Mouse (Mus musculus) heart, adult 2 months (tissue): Measurements from ENCODE around the gene Mgrn1.
A peak's percentile ranks its signal among the peaks of the same experiment; 100 is the strongest.

ENCODE experiments used
- CTCF ChIP-seq: fragments of 200-600 bp; IDR thresholded peaks from 2 replicates; pipeline ENCODE4 v1.8.1; 2022; ENCODE audit warnings: antibody characterized with exemption, mild to moderate bottlenecking, moderate library complexity
- EP300 ChIP-seq: fragments of 200-500 bp; IDR thresholded peaks from 2 replicates; pipeline ENCODE4 v1.6.1; 2011; ENCODE audit warnings: low read depth, low read length, control low read depth; ENCODE audit not compliant: insufficient read depth
- POLR2A ChIP-seq: fragments of 200-500 bp; IDR thresholded peaks from 2 replicates; pipeline ENCODE4 v1.6.1; 2011; ENCODE audit warnings: mild to moderate bottlenecking, low read depth, low read length, control low read depth; ENCODE audit not compliant: insufficient read depth

DNA sequence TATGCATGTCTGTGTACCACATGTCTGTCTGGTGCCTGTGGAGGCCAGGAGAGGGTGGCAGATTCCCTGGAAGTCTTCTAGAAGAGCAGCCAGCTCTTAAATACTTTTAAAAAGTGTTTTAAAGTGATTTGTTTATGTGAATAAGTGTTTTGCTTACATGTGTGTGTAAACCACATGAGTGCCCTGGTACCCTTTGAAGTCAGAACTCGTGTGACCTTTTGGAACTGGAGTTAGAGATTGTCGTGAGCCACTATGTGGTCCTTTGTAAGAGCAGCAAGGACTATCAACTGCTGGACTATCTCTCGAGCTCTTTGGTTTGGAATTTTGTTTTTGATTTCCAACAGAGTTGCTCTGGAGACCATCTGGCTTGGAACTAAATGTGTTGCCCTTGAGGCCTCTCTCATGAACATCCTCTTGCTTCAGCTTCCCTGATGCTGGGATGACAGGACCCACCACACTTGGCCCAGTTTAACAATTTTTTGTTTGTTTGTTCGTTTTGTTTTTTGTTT is 4.2 kb downstream of the Mgrn1 start:
- no peak for TF ChIP-seq CTCF
- no peak for TF ChIP-seq POLR2A
- peak; percentile 56; the same call in 1 of the 2 replicates for TF ChIP-seq EP300
